Mouse (Mus musculus) right cerebral cortex, adult 18-20 months (tissue): Measurements from ENCODE around the gene Gm11437.

ENCODE experiments used
- DNase-seq: peaks from one replicate; pipeline ENCODE4 v3.0.0; 2022; ENCODE audit warnings: mixed read lengths

Gene Gm11437

GRCm38 (mm10) chr11:84136453-84136852 lies 30.8 kb downstream of the Gm11437 start:
- no peak for DNase-seq

- no peak for DNase-seq
Observed at GRCm38 (mm10) chr11:84134331-84134860, 32.9 kb downstream of the Gm11437 start.

GRCm38 (mm10) chr11:84129799-84130185 lies 37.5 kb downstream of the Gm11437 start:
- no peak for DNase-seq

GRCm38 (mm10) chr11:84128943-84129798 lies 38.1 kb downstream of the Gm11437 start, which contains the start of the genes Tada2a and Acaca:
Gene Tada2a (minus strand): TSS chr11:84129600.
Gene Acaca (plus strand): TSS chr11:84129672.
- DNase-seq: peak; percentile 82

- DNase-seq: no peak
Observed at GRCm38 (mm10) chr11:84127977-84128376, 39.3 kb downstream of the Gm11437 start.

- no peak for DNase-seq
Observed at GRCm38 (mm10) chr11:84121051-84121956, 46.0 kb downstream of the Gm11437 start.

GRCm38 (mm10) chr11:84117431-84117830 lies 49.8 kb downstream of the Gm11437 start:
- no peak for DNase-seq

GRCm38 (mm10) chr11:84116221-84116620 lies 51.1 kb downstream of the Gm11437 start:
- no peak for DNase-seq

- no peak for DNase-seq
Observed at GRCm38 (mm10) chr11:84115646-84116045, 51.6 kb downstream of the Gm11437 start.

- DNase-seq: peak; percentile 25
Observed at GRCm38 (mm10) chr11:84113623-84114022, 53.7 kb downstream of the Gm11437 start.

GRCm38 (mm10) chr11:84107137-84107536 lies 60.1 kb downstream of the Gm11437 start:
- DNase-seq: no peak

GRCm38 (mm10) chr11:84104036-84104435 lies 63.2 kb downstream of the Gm11437 start:
- DNase-seq: no peak

- DNase-seq: no peak
Observed at GRCm38 (mm10) chr11:84101182-84101581, 66.1 kb downstream of the Gm11437 start.
